Mouse (Mus musculus) C3H10T1/2 (cell line): ENCODE data around the gene Olfr44. TPM values are rescaled to one million over a fixed set of nuclear protein-coding genes. Genes with fewer than 3 reads are reported as not detected.

Source experiments
- polyA plus RNA-seq, 2 experiments: library from polyadenylated mRNA; unstranded; fragments of >200 nt; fragmentation: generic; extraction: Trizol; gene quantifications; one replicate each; pipeline ENCODE4 v1.2.1; 2012; ENCODE audit warnings: missing spikeins in 2 of 2

Gene Olfr44
- polyA plus RNA-seq: not detected

DNA sequence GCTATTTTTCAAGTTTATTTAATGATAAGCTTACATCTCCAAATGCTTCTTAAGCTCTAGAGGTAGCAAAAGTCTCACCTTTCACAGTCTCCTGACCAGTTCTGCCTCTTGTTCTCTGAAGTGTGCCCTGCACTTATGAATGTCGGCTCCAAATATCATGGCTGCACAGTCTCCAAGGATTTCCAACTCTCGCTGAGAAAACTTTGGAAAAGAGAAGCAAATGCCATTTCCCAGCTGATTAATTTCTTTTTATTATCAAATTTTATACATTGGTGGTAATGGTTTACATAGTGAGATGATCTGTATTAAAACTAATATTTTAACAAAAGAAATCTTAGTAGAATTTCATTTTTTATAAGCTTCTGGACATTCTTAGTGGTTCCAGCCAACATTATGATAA lies at the start of gene Olfr44:
Gene Olfr44, minus strand, starts transcription at position 101 of the 400 bp plus-strand sequence.

DNA sequence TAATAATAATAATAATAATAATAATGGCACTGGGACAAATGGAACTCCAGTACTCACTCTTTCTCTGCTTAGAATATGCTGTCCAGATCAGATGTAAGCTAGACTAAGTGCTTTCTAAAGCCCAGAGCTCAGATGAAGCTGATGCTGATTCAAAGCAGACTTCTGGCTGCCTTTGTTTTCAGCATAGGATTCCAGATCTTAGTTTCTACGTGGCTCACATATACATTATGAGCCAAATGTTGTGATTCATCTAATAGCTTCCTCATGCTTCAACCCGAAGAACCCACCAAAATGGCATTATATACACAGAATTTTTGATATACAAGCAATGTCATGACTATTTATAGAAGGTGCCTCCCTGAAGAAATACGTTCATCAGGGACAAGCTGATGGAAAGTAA lies 21.7 kb upstream of the Olfr44 start, which contains the start of gene Olfr957:
Gene Olfr957, minus strand, starts transcription at position 279 of the 400 bp plus-strand sequence.

GRCm38 (mm10) chr9:39471844-39472243 lies 22.0 kb downstream of the Olfr44 start, which contains the start of gene Olfr955:
Gene Olfr955 (minus strand): TSS chr9:39471944.

DNA sequence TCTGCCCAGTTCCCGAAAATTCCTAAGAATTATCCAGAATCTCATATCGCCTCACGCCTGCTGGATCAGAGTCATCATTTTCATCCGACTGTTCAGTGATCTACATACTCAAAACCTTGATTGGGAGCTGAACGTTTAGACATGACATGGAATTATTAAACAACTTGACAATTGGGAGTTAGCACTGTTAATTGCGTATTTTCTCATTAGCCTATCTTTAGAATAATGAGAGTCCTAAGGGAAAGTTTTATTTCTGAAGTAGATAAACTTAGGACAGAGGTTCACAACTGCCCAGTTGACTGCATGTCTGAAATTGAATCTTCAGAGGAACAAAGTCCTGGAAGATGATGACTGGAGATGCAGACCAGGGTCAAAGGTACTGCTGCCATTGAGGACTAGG lies 37.4 kb downstream of the Olfr44 start, which contains the start of gene Olfr954:
Gene Olfr954, plus strand, starts transcription at position 301 of the 400 bp plus-strand sequence.

Other genes starting within 250 kb of the Olfr44 start
- gene Olfr1537, start 244.0 kb downstream of the Olfr44 start, polyA plus RNA-seq: not detected
- not detected for gene Olfr945, start 217.2 kb downstream of the Olfr44 start, polyA plus RNA-seq
- not detected for gene Olfr948, start 167.9 kb downstream of the Olfr44 start, polyA plus RNA-seq
- not detected for gene Olfr951, start 106.6 kb downstream of the Olfr44 start, polyA plus RNA-seq
- not detected for gene Olfr952, start 66.8 kb downstream of the Olfr44 start, polyA plus RNA-seq
- not detected for gene Olfr954, start 37.3 kb downstream of the Olfr44 start, polyA plus RNA-seq
- not detected for gene Olfr955, start 22.1 kb downstream of the Olfr44 start, polyA plus RNA-seq
- not detected for gene Olfr957, start 21.8 kb upstream of the Olfr44 start, polyA plus RNA-seq
- gene Olfr958, start 60.1 kb upstream of the Olfr44 start, polyA plus RNA-seq: not detected
- gene Olfr959, start 81.6 kb upstream of the Olfr44 start, polyA plus RNA-seq: not detected
- gene AW551984, start 110.4 kb upstream of the Olfr44 start, polyA plus RNA-seq: not detected
- gene Olfr148, start 116.7 kb upstream of the Olfr44 start, polyA plus RNA-seq: not detected
- gene Olfr960, start 127.4 kb upstream of the Olfr44 start, polyA plus RNA-seq: not detected
- not detected for gene Olfr961, start 151.1 kb upstream of the Olfr44 start, polyA plus RNA-seq
- not detected for gene Olfr963, start 173.2 kb upstream of the Olfr44 start, polyA plus RNA-seq
- gene Olfr149, start 213.1 kb upstream of the Olfr44 start, polyA plus RNA-seq: not detected
- not detected for gene Olfr965, start 217.4 kb upstream of the Olfr44 start, polyA plus RNA-seq
- not detected for gene Olfr150, start 237.0 kb upstream of the Olfr44 start, polyA plus RNA-seq